Mouse (Mus musculus) ovary, postnatal 14 days (tissue): ENCODE results near the gene Gpr141.

ENCODE experiments used
- DNase-seq: peaks from one replicate; pipeline ENCODE4 v3.0.0; 2022; ENCODE audit warnings: low spot score

The Gpr141 gene

GRCm38 (mm10) chr13:19718954-19719353 is 105.1 kb downstream of the Gpr141 start:
- DNase-seq, result peak; percentile 22

GRCm38 (mm10) chr13:19717201-19717600 is 106.9 kb downstream of the Gpr141 start:
- no peak for DNase-seq

- no peak for DNase-seq
Measured at GRCm38 (mm10) chr13:19703806-19704205, 120.3 kb downstream of the Gpr141 start.

- no peak for DNase-seq
Measured at GRCm38 (mm10) chr13:19701443-19702078, 122.5 kb downstream of the Gpr141 start.

GRCm38 (mm10) chr13:19700733-19701442 is 123.2 kb downstream of the Gpr141 start:
- DNase-seq, result no peak
